Mouse (Mus musculus) embryo, embryonic 9.5 days (tissue): ENCODE results near the gene 5330417C22Rik.

Experiments used
- DNase-seq: peaks from one replicate; pipeline ENCODE4 v3.0.0-alpha.2; 2017; ENCODE audit errors: extremely low spot score

The 5330417C22Rik gene

DNA sequence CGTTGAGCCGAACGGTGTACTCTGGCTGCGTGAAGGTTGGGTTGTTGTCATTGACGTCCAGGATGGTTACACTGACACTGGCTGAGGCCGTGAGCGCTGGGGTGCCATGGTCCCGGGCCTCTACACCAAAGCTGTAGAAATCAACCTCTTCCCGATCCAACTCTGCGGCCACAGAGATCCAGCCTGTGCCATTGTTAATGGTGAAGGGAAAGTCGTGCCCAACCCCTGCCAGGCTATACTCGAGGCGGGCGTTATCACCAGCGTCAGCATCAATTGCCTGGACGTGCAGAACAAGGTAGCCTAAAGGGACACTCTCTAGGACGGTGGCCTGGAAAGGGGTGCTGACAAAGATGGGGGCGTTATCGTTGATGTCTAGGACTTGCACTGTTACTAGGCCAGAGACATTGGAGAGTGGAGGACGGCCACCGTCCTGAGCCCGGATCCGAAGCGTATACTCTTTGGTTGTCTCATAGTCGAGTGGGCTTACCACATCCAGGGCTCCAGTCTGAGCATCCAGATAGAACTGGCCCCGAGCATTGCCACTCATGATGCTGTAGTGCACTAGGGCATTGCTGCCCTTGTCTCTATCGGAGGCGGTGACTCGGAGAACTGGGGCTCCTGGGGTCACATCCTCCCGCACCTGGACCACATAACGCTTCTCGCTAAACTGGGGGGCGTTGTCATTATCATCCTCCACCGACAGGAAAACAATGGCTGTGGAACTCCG, 122.5 kb downstream of the 5330417C22Rik start:
- DNase-seq: no peak

DNA sequence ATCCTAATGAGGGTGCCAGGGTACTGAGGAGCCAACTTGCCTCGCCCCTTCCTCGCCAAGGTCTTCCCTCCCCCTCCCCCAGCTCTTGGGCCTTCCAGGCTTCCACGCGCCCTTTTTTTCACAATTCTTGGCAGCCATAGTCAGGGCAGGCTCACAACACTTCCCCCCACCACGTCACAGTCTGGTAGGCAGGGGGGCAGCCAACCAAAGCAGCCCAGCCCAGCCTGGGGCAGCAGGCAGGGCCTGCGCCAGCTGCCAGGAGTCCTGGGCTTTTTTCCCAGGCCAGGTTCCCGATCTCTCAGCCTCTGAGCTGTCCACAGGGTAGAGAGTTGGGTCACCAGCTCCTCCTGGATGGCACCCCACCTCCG, 124.6 kb downstream of the 5330417C22Rik start:
- no peak for DNase-seq

DNA sequence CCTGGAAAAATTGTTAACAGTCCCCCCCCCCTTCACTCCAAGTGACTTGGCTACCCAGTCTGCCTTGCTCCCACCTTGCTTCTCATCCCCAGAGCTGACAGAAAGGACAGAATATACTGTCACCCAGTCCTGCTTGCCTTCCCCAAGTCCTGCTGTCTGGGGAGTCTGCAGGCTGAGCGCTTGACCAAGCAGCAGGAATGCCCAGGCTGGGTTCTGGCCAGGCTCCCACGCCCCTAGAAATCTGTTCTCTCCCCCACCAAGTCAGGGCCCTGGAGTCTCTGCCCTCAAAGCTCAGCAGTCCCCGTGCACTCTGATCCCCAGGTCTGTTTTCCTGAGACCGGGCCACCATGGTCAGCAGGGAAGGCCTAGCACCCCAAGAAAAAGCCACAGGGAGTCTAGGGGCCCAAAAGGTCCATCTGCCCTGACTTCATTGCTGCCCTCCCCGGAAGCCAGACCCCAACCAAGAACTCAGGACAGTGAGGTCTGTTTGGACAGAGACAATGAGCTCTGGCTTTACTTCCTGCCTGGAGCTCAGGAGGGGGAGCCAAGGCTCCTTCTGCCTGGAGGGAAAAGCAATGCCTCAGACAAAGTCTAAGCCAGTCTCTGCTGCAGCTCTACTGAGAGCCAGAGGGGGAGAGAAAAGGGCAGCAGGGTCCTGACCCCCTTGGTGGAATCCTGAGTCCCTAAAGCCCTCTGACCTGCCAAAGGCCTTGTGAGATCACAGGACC, 125.1 kb downstream of the 5330417C22Rik start:
- no peak for DNase-seq

DNA sequence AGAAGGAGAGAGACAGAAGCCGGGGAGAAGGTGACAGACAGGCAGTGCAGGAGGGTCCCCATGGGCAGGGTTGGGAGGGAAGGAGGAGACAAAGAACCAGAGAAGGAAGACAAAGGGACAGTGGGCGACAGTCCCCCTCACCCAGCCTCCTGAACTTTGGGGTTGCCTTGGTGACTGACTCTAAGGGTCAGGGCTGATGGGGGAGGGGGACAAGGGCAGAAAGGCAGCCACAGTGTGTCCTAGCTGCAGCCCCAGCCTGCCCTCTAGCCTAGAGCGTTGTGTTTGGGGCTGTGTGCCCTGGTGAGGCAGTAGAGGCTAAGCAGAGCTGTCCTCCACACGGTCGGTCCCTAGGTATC, 126.0 kb downstream of the 5330417C22Rik start:
- DNase-seq: peak; percentile 79

DNA sequence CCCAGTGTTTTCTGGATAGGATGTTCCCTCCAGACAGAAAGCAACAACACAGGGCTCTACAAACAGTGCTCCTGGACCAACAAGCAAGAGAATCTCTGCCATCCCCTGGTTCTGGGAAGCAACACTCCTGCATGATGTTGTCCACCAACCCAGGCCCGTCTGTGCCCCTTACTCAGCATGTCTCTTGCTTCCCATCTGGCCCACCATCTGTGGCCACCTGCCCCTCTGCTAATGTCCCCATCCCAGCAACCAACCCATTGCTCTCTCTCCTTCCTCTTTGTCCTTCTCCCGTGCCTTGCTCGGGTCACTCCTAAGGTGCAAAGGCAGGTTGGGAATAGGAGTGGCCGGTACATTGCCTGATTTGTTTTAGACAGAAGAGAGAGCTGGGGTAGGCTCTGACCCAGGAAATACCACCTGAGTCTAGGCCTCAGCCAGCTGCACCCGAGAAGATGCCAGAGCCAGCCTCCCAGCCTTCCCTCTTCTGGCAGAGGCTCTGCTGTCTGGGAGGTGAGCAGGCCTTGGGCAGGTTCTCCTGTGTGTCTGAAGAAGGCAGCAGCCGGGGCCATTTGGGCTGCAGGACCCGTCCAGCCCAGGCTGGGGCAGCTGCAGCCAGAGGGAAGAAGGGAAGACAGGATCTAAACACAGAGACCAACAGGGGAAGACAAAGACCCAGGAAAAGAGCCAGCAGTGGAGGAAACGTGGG, 126.5 kb downstream of the 5330417C22Rik start:
- no peak for DNase-seq

DNA sequence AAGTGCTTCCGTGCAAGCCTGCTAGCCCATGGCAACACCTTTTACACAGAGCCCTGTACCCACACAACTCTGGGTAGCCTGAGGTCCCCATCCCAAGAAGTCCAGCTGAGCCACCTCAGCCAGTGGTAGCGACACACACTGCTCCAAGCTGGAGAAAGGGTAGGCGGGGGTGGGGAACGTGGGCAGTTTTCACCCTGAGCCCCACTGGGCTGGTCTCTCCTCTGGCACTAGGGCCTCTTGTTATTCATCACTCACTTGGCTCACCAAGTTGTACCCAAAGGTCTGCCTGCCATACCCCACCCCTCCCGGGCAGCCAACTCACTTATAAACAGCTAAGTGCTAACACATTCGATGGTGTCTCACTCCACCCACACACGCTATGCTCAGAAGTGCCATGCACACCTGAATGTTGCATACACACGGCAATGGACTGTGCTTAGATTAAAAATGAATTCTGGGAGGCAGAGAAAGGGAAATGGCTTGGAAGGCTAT, 127.8 kb downstream of the 5330417C22Rik start:
- no peak for DNase-seq

DNA sequence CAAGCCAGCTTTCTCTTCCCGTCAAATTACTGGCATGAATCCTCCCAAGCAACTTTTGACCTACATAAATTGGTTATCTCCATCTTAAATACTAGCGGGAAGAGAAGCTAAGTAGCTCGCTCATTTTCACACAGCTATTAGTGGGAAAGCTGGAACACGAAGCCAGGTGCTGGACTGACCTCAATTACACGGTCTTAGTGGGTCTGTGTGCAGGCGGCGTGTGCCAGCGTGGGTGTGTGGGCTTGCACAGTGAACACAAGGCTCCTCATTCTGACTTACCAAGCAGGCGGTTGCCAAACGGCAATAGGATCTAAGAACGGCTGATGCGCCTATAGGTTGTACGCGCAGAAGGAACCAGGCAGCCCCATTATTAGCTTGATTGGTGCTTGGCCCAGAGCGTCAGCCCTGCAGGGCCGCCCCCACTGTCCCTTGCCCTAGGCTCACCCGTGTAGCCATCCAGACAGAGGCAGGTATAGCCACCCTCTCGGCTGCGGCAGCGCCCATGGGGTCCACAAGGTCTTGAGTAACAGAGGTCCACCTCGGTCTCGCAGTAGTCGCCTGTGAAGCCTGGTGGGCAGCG, 129.9 kb downstream of the 5330417C22Rik start:
- DNase-seq: no peak
